Mouse (Mus musculus): ENCODE data around the gene Ckm. TPM values are rescaled to one million over a fixed set of nuclear protein-coding genes. Genes with fewer than 3 reads are reported as not detected.

Gene Ckm
- total and polyA plus RNA-seq, 3 experiments: 0.08 to 0.47 TPM; not detected in 1

DNA sequence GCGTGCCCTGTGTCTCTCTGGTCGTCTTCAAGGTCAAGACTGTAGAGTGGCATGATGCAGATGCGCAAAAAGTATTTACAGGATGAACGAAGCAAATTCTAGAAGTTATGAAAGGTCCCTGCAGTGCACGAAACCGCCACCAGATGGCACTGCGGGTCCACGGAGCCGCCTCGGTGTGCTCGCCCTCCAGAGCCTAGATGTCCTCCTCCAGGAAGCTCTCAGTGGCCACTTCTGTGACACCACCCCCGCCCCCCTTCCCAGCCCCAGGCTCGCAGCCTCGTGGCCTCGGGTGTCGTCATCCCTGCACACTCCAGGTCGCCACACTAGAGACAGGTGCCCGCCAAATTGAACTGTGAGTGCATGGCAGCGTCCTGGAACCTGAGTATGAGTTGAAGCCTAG, 841 bp downstream of the Ckm start:
- H3K27ac ChIP-seq (ENCODE audit: insufficient read depth, low read depth): no peak overlapping the region
- no peak overlapping the region for H3K4me2 ChIP-seq (ENCODE audit: insufficient read depth, low read depth, poor library complexity, severe bottlenecking)
- TF ChIP-seq RCOR1 (conservative IDR thresholded peaks at IDR 0.05; ENCODE audit: low read depth, low read length) (0 out of 2 replicates have a peak, but pooled peaks have one; percentile 43), IRF4 (IDR thresholded peaks at IDR 0.05; ENCODE audit: low read depth, low read length) (peak; percentile 54), EP300 (IDR thresholded peaks at IDR 0.05; ENCODE audit: low read length) (no peak), RAD21 (IDR thresholded peaks at IDR 0.05; ENCODE audit: low read depth, low read length) (peak; percentile 95), MAX (IDR thresholded peaks at IDR 0.05; ENCODE audit: low read length) (peak; percentile 73), POLR2A (IDR thresholded peaks at IDR 0.05; ENCODE audit: low read depth, low read length) (no peak), ELF1 (IDR thresholded peaks at IDR 0.05; ENCODE audit: low read depth, low read length) (peak; percentile 70), NRF1 (IDR thresholded peaks at IDR 0.05; ENCODE audit: low read depth, low read length) (peak; percentile 41), CTCF (conservative IDR thresholded peaks at IDR 0.05 in 1 of 2, IDR thresholded peaks at IDR 0.05 in 1 of 2; ENCODE audit: low read depth in 2 of 2, low read length in 2 of 2) (peak; percentile 93 to 97), TCF12 (IDR thresholded peaks at IDR 0.05; ENCODE audit: low read depth, low read length) (peak; percentile 26; the same call in 1 of the 2 replicates), ETS1 (conservative IDR thresholded peaks at IDR 0.05; ENCODE audit: low read depth, low read length) (no peak), KAT2A (IDR thresholded peaks at IDR 0.05; ENCODE audit: insufficient replicate concordance, low read length) (no peak), MEF2A (IDR thresholded peaks at IDR 0.05; ENCODE audit: borderline replicate concordance, low read depth, low read length) (peak; percentile 42; the same call in 1 of the 2 replicates), PAX5 (IDR thresholded peaks at IDR 0.05; ENCODE audit: low read length) (no peak), MXI1 (IDR thresholded peaks at IDR 0.05; ENCODE audit: low read depth, low read length) (peak; percentile 65; the same call in 1 of the 2 replicates), ZC3H11A (IDR thresholded peaks at IDR 0.05; ENCODE audit: low read depth, low read length) (peak; percentile 55), HCFC1 (IDR thresholded peaks at IDR 0.05; ENCODE audit: low read depth, low read length) (peak; percentile 41; the same call in 1 of the 2 replicates), CHD1 (IDR thresholded peaks at IDR 0.05; ENCODE audit: low read depth, low read length) (no peak), MAFK (IDR thresholded peaks at IDR 0.05; ENCODE audit: insufficient replicate concordance, low read length) (no peak), MYC (IDR thresholded peaks at IDR 0.05; ENCODE audit: low read depth, low read length) (0 out of 2 replicates have a peak, but pooled peaks have one; percentile 38), ZNF384 (IDR thresholded peaks at IDR 0.05; ENCODE audit: low read depth, low read length) (0 out of 2 replicates have a peak, but pooled peaks have one; percentile 24), NELFE (IDR thresholded peaks at IDR 0.05; ENCODE audit: low read depth, low read length) (peak; percentile 66), E2F4 (IDR thresholded peaks at IDR 0.05; ENCODE audit: insufficient replicate concordance, low read depth, low read length) (0 out of 2 replicates have a peak, but pooled peaks have one; percentile 52), CHD2 (IDR thresholded peaks at IDR 0.05; ENCODE audit: low read length) (0 out of 2 replicates have a peak, but pooled peaks have one; percentile 30), USF2 (conservative IDR thresholded peaks at IDR 0.05; ENCODE audit: low read depth, low read length) (no peak), JUND (conservative IDR thresholded peaks at IDR 0.05; ENCODE audit: low read depth, low read length) (0 out of 2 replicates have a peak, but pooled peaks have one; percentile 20), SMC3 (IDR thresholded peaks at IDR 0.05; ENCODE audit: low read depth, low read length) (peak; percentile 85), SIN3A (IDR thresholded peaks at IDR 0.05; ENCODE audit: low read length) (no peak; the same call in 1 of the 2 replicates), JUN (IDR thresholded peaks at IDR 0.05; ENCODE audit: insufficient read depth, low read depth, low read length) (no peak), BHLHE40 (IDR thresholded peaks at IDR 0.05; ENCODE audit: low read depth, low read length) (0 out of 2 replicates have a peak, but pooled peaks have one; percentile 16), MAZ (IDR thresholded peaks at IDR 0.05; ENCODE audit: low read depth, low read length) (0 out of 2 replicates have a peak, but pooled peaks have one; percentile 39)
- H3K9me3 ChIP-seq (replicated peaks; ENCODE audit: low read length): peaks cover 16% of the 10 kb centered on the region
- H3K4me1 ChIP-seq (ENCODE audit: control insufficient read depth in 1 of 2, insufficient read depth in 2 of 2): peaks cover 2 to 28% of the 10 kb centered on the region in 2 experiments; a peak in 3 of 4 replicates
- dilution Hi-C loops (cut with MboI; ENCODE audit: extremely low pct_ligation_motif_present, extremely low pct_unique_long_range_greater_than_20kb, low sequenced_read_pairs) (no loop called here), in situ Hi-C loops (cut with MboI; ENCODE audit: low pct_ligation_motif_present, low pct_unique_long_range_greater_than_20kb, low sequenced_read_pairs) (loop anchor here (25.0 kb wide), 2 partner anchors 157 to 457 kb away; partner anchors contain the start of genes Ceacam16, Gm19345 and Ppp1r37)
- no peak overlapping the region for H3K9ac ChIP-seq (ENCODE audit: insufficient read depth, low read depth)
- H3K36me3 ChIP-seq (replicated peaks in 1 of 2; ENCODE audit: control insufficient read depth in 1 of 2, insufficient read depth in 1 of 2, low read length in 1 of 2): no peaks in the 10 kb centered on the region
- H3K27me3 ChIP-seq (replicated peaks): peaks cover 61% of the 10 kb centered on the region
- peak; percentile 75 for DNase-seq (ENCODE audit: extremely low read depth)
- H3K79me2 ChIP-seq (replicated peaks; ENCODE audit: control insufficient read depth, extremely low read depth, insufficient read depth, poor library complexity, severe bottlenecking): no peaks in the 10 kb centered on the region
- H3K4me3 ChIP-seq (replicated peaks in 1 of 3; ENCODE audit: low read depth in 2 of 3, low read length in 2 of 3, poor library complexity in 1 of 3): no peak overlapping the region
